Mouse (Mus musculus): ENCODE data around the gene Sft2d2. TPM values are rescaled to one million over a fixed set of nuclear protein-coding genes. Genes with fewer than 3 reads are reported as not detected.

Gene Sft2d2
- polyA plus RNA-seq, 1 experiment: 31.9 TPM

DNA sequence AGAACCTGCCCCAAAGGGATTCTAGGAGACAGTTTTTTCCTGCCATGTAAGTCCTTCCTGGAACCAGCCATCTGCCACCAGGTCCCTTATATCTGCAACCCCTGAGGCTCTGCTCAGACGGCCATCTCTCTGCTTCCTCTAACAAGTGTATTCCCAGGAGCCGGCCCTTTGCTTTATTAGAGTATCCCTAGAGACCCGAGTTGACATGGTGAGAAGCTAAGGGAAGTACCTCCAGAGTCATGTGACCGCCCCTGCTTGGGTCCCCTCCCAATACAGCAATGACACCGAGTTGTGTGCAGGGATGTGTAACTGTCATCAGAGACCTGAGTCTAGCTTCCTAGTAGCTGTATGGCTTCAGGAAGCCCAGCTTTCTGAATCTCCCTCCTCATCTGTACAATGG, 61.0 kb downstream of the Sft2d2 start:
- no peak for DNase-seq (ENCODE audit: low spot score)

DNA sequence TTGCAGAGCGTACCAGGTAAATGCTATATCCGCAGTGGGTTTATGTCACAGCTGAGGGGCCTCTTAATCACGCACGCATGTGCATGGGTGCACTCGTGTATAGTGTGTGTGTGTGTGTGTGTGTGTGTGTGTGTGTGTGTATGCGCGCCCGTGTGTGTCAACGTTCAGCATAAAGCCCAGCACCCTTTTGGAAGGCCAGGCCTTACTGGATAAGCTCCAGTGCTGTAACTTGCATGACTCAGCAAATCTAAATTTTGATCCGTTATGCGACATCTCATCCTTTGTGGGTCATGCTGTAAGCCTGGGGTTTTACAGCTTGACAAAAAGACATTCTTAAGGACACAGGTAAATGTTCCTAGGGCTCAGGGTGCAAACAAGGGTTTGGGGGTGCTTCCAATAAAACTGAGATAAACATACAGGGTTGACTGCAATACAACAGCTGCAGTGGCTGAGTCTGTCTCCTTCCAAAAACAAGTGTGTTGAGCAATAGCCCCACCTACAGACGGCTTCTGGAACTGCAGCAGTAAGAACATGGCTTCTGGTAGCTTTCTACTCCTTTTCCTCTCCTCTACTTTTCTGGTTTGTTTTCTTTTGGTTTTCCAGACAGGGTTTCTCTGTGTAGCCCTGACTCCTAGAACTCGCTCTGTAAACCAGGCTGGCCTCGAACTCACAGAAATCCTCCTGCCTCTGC, 61.9 kb downstream of the Sft2d2 start:
- DNase-seq (ENCODE audit: low spot score): no peak

DNA sequence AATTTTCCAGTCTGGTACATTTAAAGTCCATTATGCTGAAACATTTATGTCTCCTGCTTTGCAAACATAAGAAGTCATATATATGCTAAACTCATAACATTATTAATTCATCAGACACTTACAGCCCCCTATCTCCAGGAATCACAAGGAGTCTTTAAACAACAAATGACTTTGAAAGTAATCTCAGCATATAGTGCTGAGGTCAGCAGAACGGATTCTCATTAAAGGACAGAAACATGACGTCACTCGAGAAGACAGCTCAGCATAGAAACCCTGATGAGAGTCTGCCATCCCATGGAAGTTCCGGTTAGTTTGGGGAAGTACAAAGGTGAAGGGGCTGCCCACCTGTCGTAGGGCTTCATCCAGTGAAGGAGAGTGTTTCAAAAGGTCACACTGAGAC, 64.7 kb downstream of the Sft2d2 start:
- DNase-seq (ENCODE audit: low spot score): no peak

Other genes starting within 250 kb of the Sft2d2 start
- not detected in 2 replicates for gene Tbx19, start 33.7 kb downstream of the Sft2d2 start, polyA plus RNA-seq (2012; rRNA removed)
- 40.2 and 41.2 TPM in 2 replicates for gene Tiprl, start 42.6 kb upstream of the Sft2d2 start, polyA plus RNA-seq (2012; rRNA removed)
- gene Gpr161, start 101.4 kb upstream of the Sft2d2 start, polyA plus RNA-seq (2012; rRNA removed): 6.6 and 8.9 TPM in 2 replicates